Mouse (Mus musculus) right cerebral cortex, adult 18-20 months (tissue): Measurements from ENCODE around the gene Adcy9.

ENCODE experiments used
- DNase-seq: peaks from one replicate; pipeline ENCODE4 v3.0.0; 2022; ENCODE audit warnings: mixed read lengths

Gene Adcy9

DNA sequence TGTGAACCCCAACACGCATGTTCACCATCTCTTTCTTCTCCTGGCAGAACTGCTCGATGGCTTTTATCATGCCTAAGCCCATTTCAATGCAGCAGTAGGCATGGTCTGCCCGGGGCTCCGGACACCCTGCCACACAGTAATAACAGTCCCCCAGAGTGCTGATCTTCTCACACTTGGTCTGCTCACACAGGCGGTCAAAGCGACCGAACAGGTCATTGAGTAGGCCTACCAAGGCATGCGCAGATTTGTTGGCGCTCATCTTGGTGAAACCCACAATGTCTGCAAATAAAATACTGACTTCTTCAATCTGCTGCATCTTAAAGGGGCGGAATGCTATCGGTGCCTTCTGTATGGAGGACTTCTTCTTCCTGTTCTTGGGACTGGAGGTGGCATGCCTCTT, 2.2 kb downstream of the Adcy9 start:
- no peak for DNase-seq

GRCm38 (mm10) chr16:4417455-4417854, 2.8 kb downstream of the Adcy9 start:
- no peak for DNase-seq

DNA sequence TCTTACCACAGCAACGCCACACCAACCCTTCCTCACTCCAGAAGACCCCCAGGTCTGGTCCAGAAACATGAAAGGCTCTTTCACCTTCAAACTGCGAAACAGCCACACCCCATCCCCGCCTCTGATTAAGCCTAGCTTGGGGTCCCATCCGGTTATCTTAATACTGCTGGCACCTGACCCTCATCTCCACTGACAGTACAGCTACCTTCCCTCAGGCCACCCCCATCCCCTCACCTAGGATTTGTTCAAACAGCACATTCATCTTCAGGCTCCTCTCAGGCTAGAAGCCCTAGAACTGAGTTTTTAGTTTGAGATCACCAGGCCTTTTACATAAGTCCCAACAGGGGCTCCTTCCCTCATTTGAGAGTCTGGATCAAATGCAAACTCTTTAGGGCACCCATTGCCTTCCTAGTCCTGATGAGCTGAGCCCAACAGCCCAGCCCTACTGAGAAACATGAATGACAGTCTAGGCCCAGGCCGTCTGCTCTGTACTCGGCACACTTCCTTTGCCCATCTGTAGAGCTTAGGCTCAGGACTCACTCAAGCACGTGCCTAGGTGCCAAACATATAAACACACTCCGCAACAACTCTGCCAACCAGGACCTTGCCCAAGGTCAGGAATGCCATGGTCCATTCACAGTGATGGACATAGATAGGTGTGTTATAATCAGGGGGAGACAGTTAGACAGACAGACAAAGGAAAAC, 5.3 kb downstream of the Adcy9 start:
- DNase-seq = no peak

DNA sequence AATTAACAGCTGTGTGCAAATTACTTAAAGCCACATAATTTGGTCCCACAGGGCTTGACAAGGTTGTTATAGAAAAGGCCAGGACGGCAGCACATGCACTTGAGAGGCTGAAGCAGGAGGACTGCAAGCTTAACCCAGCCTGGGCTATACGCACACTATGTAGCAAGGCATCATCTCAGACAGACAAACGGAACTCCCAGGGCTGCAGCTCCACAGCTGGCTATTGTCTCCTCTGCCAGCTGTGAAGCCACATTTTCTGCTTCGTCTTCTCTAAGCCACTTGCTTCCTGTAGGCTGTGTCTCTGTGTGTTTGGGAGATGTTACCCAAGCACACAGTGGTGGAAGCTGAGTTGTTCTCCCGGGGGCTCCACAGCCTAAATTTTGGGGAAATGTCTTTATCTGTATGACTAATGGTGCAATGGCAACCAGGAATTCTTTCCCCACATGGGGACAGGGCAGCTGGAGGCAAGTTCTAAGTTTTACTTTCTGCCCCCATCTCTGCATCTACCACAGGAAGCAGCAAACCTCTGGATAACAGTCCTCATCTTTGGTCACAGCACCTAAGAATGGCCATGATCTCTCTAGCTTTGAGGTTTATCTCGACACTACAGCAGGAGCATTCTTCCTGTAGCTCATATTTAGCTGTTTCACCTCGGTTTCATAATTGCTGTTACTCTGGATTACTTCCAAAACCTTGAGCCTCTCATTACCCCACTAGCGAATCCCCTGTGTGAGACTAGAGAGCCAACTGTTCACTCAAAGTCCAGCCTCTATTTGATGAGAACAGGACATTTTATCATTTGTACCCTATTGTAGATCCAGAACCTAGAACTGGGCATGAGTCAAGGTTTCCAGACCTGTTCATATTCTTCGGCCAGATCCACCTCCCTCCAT, 6.1 kb downstream of the Adcy9 start:
- no peak for DNase-seq

GRCm38 (mm10) chr16:4413301-4413700, 7.0 kb downstream of the Adcy9 start:
- no peak for DNase-seq

- DNase-seq = no peak
Measured at GRCm38 (mm10) chr16:4412298-4412697, 8.0 kb downstream of the Adcy9 start.

DNA sequence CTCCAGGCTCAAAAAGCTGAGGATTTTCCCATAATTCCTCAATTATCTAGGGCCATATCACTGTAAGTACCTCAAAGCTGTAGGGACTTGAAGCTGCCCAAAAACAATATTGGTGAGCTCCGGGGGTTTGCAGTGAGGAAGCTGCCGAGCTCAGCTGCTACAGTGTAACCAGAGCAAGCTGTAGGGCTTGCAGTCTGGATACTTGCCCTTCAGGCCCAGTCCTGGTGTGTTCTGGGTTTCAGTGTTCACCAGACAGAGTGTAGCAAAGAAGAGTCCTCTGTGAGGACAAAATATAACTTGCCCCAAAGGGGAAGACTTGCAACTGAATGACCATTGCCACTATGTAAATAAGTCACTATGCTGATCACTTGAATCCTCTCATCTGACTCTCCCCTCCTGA, 9.0 kb downstream of the Adcy9 start:
- DNase-seq = no peak

GRCm38 (mm10) chr16:4407536-4407935, 12.8 kb downstream of the Adcy9 start:
- no peak for DNase-seq

DNA sequence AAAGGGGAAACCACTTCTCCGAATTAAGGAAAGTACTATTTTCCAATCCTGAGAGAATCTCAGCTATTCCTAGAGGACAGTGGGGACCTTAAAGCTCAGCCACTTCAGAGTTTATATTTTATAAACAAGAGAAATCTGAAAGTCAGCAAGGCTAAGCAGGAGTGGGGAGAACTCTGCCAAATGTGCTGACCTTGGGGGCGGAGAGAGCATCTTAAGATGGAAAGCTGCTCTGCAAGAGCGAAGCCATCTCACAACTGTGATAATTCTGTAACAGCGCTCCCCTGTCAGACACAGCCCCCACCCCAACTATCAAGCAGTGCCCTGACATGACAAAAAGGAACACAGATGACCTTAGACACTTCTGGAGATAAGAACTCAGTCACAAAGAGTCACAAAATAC, 13.6 kb downstream of the Adcy9 start:
- DNase-seq = no peak

DNA sequence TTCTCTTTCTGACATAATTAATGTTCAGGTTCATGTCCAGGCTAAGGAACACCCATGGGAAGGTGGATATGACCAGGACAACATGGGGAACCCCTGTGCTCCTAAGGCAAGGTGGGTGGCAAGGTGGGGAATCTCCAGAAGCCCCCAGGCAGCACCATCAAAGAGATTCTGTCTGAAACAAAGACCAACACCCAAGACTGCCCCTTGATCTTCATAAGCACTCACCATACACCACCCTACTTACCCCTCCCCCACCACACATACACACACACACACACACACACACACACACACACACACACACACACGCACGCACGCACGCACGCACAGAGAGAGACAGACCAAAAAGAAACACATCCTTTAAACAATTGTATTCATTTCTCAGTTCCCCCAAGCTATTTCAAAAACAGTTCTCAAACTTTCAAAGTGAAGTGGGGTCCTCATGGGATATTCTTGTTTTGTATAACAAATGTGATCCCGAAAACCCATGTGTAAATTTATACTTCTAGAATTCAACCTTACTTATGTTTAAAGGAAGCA, 14.2 kb downstream of the Adcy9 start:
- no peak for DNase-seq

- DNase-seq = no peak
Measured at GRCm38 (mm10) chr16:4404933-4405761, 15.2 kb downstream of the Adcy9 start.

GRCm38 (mm10) chr16:4401109-4401508, 19.2 kb downstream of the Adcy9 start:
- DNase-seq = no peak

DNA sequence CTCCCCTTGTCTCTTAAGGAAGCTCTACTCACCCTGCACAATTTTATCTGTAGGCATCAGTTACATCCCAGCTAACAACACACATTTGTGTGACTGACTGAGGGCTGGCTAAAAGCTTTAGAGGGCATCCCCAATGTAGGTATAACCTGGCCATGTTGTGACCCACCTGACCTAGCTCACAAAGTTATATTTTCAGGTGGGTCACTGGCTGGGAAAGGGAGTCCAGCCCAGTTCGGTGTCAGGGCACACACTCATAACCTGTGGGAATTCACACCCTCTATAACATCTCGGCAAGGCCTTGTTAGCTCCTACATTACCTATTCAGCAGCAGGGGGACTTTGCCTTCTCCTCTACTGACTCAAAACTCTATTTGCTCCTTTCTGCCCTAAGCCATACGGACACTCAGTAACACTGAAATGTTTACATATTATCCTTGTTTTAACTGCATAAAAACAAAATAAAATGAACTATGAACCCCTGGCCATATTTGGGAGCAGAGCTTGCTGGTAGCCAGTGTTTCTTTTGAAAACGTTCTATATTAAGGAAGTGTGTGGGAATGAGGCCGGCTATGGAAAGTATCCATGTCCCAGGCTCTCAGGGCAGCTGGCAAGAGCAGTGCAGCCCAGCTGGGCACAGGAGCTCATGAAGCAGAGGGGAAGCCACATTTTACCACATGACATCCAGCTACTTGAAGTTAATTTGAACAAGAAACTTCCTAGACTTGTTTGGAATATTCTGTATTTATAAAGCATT, 20.7 kb downstream of the Adcy9 start:
- no peak for DNase-seq

DNA sequence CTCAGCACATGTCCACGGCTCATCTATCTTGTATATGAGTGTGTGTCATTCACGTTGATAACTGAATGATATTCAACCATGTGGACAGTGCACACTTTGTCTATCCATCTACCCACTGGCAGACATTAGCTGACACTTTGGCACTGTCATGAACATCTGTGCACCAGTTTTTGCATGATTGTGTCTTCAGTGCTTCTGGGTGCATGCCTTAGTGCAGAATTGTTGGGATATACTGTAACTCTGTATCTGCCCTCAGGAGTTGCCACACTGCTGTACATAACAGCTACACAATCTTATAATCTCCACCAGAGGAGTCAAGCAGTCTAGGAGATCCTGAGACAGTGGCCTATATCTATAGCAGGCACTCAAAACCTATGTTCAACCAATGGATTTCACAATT, 21.5 kb downstream of the Adcy9 start:
- no peak for DNase-seq

DNA sequence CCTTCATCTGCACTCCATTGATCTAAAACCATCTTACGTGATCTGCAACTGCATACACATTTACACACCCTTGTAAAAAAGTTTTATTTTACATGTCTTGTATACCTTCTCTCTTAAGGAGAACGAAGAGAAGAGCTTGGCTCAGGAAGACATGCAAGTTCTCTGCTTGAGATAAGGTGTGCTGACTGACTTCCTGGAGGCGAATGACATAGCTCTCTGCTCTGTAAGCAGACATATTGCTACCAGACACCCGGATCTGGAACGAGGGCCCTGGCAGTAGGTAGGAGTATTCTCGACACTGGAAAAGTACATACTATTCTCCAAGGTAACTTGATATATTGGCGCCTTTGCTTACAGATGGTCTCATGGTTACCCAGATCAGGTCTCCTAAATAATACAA, 22.7 kb downstream of the Adcy9 start:
- DNase-seq = no peak

DNA sequence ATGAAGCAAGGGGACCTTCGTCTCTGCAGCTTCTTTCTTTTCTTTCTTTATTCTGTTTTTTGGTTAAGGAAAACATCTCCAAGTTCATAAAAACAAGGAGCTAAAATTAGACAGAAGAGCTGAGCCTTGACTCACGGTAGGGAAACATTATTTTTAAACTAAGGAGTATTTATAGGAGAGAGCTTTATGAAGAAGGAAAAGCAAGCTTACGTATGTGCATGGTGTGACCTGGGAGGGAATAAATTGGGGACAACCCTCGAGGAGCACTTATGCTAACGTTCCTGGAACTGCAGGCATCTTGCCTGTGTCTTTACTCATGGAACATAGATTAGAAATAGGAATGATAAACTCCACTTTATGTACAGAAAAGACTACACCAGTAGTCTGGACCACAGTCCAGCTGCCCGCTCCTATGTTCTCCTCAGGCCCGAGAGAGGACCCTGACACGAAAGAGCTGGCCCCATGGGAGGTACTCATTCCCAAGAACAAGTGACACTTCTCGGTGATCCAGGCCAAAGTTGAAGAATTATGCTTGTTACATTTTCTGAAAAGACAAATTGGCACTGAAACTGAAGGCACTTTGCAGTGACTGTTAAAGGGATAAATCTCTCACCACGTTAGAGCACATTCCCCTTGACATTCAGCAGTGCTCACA, 24.5 kb downstream of the Adcy9 start:
- DNase-seq = no peak

GRCm38 (mm10) chr16:4394991-4395590, 25.2 kb downstream of the Adcy9 start:
- DNase-seq = no peak

DNA sequence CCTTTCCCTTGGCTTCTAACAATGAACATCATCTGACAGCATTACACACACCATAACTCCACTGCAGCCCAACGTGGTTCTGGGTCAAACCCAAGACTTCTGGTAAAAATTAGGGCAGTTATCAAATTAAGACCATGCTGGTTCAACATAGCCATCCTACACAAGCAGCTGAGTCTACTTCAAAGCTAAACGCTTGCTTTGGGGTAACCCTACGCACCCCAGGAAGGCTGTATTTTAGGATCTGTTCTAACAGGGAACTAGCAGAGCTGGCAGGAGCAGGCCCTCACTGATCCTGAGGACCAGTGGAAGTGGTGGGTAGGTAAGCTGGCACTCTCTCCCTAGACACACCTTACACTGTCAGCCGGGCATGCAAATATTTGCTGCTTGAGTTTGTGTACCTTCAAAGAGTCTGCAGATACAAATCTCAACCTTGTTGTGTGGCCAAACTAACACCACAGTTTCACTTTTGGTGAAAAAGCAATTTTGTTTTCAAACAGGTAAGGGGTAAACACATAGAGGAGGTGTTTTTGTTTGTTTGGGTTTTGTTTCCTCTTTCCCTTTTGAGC, 36.7 kb downstream of the Adcy9 start:
- DNase-seq = no peak

DNA sequence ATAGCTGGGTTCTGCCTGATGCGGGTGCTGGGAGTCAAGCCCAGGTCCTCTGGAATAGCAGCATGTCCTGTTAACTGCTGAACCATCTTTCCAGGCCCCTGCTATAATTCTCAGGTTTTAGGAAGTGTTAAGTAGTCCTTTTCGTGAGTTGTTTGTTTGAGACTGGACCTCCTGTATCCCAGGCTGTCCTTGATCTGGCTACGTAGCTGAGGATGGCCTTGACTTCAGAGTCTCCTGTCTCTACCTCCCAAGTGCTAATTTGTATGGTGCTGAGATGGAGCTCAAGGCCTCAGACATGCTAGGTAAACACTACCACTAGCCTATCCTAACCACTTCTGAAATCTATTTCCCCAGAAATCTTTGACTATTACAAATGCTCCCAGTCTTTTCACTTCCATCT, 37.9 kb downstream of the Adcy9 start:
- no peak for DNase-seq

- no peak for DNase-seq
Measured at GRCm38 (mm10) chr16:4381487-4381886, 38.8 kb downstream of the Adcy9 start.

GRCm38 (mm10) chr16:4378788-4379187, 41.5 kb downstream of the Adcy9 start:
- DNase-seq = no peak
